Mouse (Mus musculus) right cerebral cortex, postnatal 25 days (tissue): ENCODE measurements around the gene Fbxw28.
"Not testable (repeated sequence)": the region's sequence is repeated elsewhere in the genome, so short reads cannot be mapped to it uniquely, and the experiment has no call there.

ENCODE experiments used
- DNase-seq: peaks from one replicate; pipeline ENCODE4 v3.0.0; 2022

The Fbxw28 gene

DNA sequence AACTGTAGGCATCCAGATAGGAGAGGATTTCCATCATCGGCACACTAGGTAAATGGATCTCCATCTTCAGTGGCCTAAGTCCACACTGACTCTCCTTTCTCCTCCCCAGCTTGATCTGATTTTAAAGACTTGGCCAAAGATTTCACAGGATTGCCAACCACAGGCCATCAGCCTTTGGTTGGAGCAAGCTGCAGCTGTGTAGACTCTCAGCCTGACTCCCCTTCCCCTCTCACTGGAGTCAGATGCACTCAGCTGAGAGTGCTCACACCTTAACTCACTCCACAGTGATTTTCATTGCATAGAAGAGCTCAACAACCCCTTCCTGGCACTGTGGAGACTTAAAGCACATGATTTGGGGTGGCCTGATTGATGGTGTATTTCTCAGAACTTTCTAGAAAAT is at the start of gene Fbxw28:
TSS of gene Fbxw28 (minus strand) at position 101 of the 400 bp plus-strand sequence.
- not testable (repeated sequence) for DNase-seq

DNA sequence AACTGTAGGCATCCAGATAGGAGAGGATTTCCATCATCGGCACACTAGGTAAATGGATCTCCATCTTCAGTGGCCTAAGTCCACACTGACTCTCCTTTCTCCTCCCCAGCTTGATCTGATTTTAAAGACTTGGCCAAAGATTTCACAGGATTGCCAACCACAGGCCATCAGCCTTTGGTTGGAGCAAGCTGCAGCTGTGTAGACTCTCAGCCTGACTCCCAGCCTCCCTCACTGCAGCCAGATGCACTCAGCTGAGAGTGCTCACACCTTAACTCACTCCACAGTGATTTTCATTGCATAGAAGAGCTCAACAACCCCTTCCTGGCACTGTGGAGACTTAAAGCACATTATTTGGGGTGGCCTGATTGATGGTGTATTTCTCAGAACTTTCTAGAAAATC is 51.9 kb downstream of the Fbxw28 start, which contains the start of gene Fbxw14:
TSS of gene Fbxw14 (minus strand) at position 101 of the 400 bp plus-strand sequence.
- DNase-seq = not testable (repeated sequence)
